Mouse (Mus musculus): ENCODE measurements around the gene Slc24a1.

DNA sequence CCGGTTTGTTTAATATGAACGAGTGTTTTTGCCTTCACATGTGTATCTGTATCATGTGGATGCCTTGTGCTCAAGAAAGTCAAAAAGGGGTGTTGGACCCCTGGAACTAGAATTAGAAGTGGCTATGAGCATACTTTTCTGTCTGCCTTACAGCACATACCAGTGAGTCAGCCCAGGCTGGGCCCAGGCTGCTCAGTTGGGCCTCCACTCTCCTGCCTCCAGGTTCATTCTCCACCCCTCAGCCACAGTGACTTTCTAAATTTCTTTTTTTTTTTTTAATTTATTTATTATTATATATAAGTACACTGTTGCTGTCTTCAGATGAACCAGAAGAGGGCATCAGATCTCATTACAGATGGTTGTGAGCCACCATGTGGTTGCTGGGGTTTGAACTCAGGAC lies 11.6 kb downstream of the Slc24a1 start:
- TF ChIP-seq TCF12 (IDR thresholded peaks at IDR 0.05; ENCODE audit: insufficient read depth, poor library complexity, severe bottlenecking): no peak
- TF ChIP-seq POLR2A (IDR thresholded peaks at IDR 0.05; ENCODE audit: insufficient read length, low read depth): no peak
- no peak for TF ChIP-seq MYOG (IDR thresholded peaks at IDR 0.05; ENCODE audit: control insufficient read depth in 1 of 3, insufficient read depth in 1 of 3, insufficient read length in 2 of 3, low read depth in 2 of 3)
- no peak for TF ChIP-seq MAX (IDR thresholded peaks at IDR 0.05; ENCODE audit: low read depth)
- TF ChIP-seq TCF3 (IDR thresholded peaks at IDR 0.05; ENCODE audit: insufficient read length, low read depth): no peak
- no peak for TF ChIP-seq POLR2AphosphoS2 (IDR thresholded peaks at IDR 0.05; ENCODE audit: insufficient read length, low read depth)
- no peak for TF ChIP-seq SRF (IDR thresholded peaks at IDR 0.05; ENCODE audit: control insufficient read depth, insufficient read length, low read depth)
- TF ChIP-seq E2F4 (IDR thresholded peaks at IDR 0.05; ENCODE audit: insufficient read depth): no peak
- no peak for TF ChIP-seq USF1 (IDR thresholded peaks at IDR 0.05; ENCODE audit: low read depth)
- no peak for TF ChIP-seq MYOD1 (IDR thresholded peaks at IDR 0.05; ENCODE audit: control insufficient read depth in 1 of 3, insufficient read length in 2 of 3, low read depth in 2 of 3)
- TF ChIP-seq CEBPB (IDR thresholded peaks at IDR 0.05; ENCODE audit: insufficient read depth, poor library complexity, severe bottlenecking): no peak
- no peak for TF ChIP-seq REST (IDR thresholded peaks at IDR 0.05; ENCODE audit: insufficient read depth, insufficient read length)
